Mouse (Mus musculus) adrenal gland, adult (tissue): ENCODE measurements around the gene Rgs14.

Experiments
- DNase-seq, 2 experiments: peaks; one replicate each; pipeline ENCODE4 v3.0.0; 2022 to 2023; ENCODE audit warnings: low spot score in 1 of 2; ENCODE audit not compliant: inconsistent age in 2 of 2

Gene Rgs14

GRCm38 (mm10) chr13:55344286-55344685 is 25.2 kb upstream of the Rgs14 start:
- DNase-seq, result no peak

- DNase-seq, result no peak
Observed at GRCm38 (mm10) chr13:55346745-55347144, 22.8 kb upstream of the Rgs14 start.

- DNase-seq, result peak in 1 of 2 experiments; percentile 64
Observed at GRCm38 (mm10) chr13:55361145-55361544, 8.4 kb upstream of the Rgs14 start.

GRCm38 (mm10) chr13:55361974-55362452 is 7.5 kb upstream of the Rgs14 start:
- DNase-seq, result no peak

- peak; percentile 98 to 99 for DNase-seq
Observed at GRCm38 (mm10) chr13:55362453-55363060, 7.0 kb upstream of the Rgs14 start, which contains the start of gene Lman2. Gene Lman2 (minus strand): TSS chr13:55362783.

- DNase-seq, result no peak
Observed at GRCm38 (mm10) chr13:55368401-55368800, 1.1 kb upstream of the Rgs14 start.

DNA sequence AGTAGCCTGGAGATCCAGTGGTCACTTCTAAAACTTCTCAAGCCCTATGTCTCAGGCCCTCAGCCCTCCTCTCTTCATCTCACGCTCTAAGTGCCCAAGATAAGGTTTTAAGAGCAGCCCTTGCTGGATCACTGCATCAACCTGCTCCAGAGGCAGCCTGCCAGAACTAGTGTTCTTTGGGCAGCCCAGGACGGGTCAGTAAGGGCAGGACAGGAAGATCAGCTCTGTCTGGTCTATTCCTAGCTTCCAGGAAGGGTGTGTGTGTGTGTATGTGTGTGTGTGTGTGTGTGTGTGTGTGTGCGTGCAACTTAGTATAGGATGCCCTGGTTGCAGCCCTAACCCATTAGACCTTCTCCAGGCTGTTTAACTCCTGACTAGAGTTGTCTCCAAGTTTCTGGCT is 702 bp downstream of the Rgs14 start:
- DNase-seq, result peak in 1 of 2 experiments; percentile 31

GRCm38 (mm10) chr13:55371007-55371681 is 1.6 kb downstream of the Rgs14 start:
- no peak for DNase-seq

DNA sequence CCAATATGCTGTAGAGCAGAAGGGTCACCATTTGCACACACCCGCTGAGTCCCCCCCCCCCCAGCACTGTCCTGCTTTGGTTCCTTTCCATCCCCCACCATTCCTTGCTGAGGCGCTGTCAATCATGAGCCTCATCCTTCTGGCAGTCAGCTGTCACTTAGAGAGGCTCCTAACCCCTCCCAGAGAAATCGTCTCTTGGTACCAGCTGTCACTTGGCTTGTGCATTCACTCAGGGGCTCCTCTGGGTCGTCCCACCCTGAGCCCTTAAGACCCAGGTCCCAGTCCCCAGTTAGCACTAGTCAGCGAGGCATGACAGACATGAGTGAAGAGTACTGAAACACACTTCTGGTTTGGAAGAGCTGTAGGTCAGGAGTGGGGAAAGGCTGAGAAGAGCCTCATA is 2.2 kb downstream of the Rgs14 start:
- no peak for DNase-seq

DNA sequence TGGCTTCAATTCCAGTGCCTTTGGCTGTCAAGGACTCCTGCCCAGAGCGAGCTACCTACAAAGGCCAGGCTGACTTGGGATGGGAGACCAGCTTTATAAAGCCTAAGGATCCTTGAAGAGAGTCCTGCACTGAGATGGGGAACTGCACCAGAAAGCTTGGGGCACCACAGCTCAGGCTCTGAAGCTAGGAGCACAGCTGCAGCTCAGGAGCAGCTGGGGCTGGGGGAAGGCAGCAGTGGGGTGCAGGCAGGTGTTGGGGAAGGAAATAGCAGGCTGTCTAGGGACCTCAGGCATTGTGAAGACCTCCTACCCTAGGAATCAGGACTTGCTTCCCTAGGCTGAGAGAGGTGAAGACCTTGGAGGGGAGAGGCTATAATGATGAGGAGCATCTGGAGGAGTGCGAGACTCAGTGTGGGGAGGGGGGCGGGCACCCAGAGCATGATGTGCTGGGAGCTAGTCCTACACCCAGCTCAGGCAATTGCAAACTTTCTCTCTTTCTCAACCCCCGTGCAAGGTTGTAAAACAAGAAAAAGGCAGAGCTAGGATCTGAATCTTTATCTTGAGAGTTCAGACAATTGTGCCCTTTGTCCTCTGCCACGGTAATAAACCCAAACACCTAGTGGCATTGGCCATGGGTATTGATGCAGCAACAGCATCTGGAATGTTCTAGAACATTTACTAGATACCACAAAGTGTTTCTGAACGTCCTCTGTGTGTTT is 4.8 kb downstream of the Rgs14 start:
- no peak for DNase-seq

GRCm38 (mm10) chr13:55375877-55376276 is 6.3 kb downstream of the Rgs14 start:
- no peak for DNase-seq

GRCm38 (mm10) chr13:55378907-55379580 is 9.5 kb downstream of the Rgs14 start:
- DNase-seq, result no peak

GRCm38 (mm10) chr13:55381790-55382189 is 12.3 kb downstream of the Rgs14 start:
- DNase-seq, result no peak

DNA sequence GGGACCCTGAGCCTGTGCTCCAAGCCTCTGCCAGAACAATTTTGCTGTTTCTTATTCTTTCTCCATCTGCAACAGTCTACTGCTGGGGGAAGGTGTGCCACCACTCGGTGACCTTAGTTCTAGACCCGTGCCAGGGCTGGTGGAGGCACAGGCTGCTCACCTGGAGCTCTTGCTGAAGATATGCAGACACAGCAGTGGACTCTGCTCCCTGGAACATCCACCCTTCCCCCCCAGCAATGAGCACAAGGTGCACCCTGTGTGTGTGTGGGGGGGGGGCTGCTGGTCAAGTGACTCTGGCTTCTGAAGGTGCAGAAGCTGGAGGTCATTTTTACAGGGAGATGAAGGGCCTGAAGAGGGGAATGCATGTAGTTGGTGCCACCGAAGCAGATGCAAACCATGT is 21.1 kb downstream of the Rgs14 start:
- DNase-seq, result no peak

DNA sequence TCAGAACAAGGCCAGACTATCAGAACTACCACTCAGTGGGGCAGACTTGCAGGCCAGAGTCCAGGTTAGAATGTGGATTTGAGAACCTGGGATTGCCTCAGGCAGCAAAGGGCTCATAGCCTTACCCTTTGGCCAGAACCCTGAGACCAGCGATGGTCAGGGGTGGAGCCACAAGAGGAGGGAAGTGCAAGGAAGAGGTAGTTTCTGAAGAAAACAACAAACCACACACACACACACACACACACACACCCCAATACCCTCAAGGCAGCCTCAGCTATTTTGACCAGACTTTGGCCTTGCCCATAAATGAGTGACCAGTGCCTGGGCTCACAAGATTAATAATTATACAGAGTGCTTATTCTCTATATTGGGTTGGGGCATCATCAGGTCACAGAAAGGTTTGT is 22.1 kb downstream of the Rgs14 start:
- no peak for DNase-seq

GRCm38 (mm10) chr13:55392933-55393332 is 23.4 kb downstream of the Rgs14 start:
- DNase-seq, result no peak

GRCm38 (mm10) chr13:55398088-55398487 is 28.6 kb downstream of the Rgs14 start, which contains the start of gene Slc34a1:
Gene Slc34a1 (plus strand): TSS chr13:55398187.
- no peak for DNase-seq

- DNase-seq, result no peak
Observed at GRCm38 (mm10) chr13:55399300-55400038, 29.9 kb downstream of the Rgs14 start.

- DNase-seq, result no peak
Observed at GRCm38 (mm10) chr13:55400039-55400346, 30.5 kb downstream of the Rgs14 start.

DNA sequence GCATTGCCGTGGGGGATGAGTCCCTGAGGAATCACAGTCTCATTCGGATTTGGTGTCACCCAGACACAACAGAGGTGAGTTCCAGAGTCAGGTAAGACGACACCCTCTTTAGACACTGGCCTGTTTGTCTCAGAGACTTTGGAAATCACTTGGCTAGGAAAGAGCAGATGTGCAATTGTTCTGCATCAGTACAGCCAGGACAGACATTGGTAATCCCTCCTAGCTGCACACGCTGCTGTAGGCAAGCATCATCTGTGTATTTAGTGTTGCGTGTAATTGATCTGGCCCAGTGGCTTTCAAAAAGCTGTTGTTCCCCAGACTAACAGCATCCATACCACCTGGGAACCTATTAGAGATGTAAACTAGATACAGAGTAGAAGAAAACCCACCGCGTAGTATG is 33.7 kb downstream of the Rgs14 start:
- DNase-seq, result no peak
